22 mouse cellular contexts compared by ENCODE assay signal in genomic region chr10:77201919-77202318, GRCm38 (mm10). TPM values are rescaled to one million over a fixed set of nuclear protein-coding genes. Genes with fewer than 3 reads are reported as not detected.
DNase-seq lines count a peak whose midpoint lies in the region; ATAC-seq and TF ChIP-seq lines count a peak whose summit lies in the region.
"Had no signal": no experiment of that assay in that cellular context is flagged by ENCODE, and none has a peak within 500 bp of the region (broad histone marks: within the 10 kb centered on the region; RNA-seq: fewer than 3 reads in every experiment).

No protein-coding gene starts in this region.

- peak; percentile 20; the same call in 1 of the 2 replicates for TF ChIP-seq POLR2A in embryonic fibroblast, embryonic 13.5 days (IDR thresholded peaks at IDR 0.05; ENCODE audit: low read depth, low read length)

- intact Hi-C loops in gastrocnemius, postnatal 14 days (cut with DNase I; ENCODE audit: low total_unique reads), result no loop called here

- H3K9ac ChIP-seq in stomach, postnatal 0 days (ENCODE audit: low read length), result no peak overlapping the region
- H3K9ac ChIP-seq: hindbrain, embryonic 13.5 days; lung, embryonic 14.5 days; midbrain, embryonic 13.5 days had no signal

- no peak overlapping the region for H3K4me3 ChIP-seq in embryonic fibroblast, embryonic 13.5 days (ENCODE audit: insufficient read depth, low read length)
- H3K4me3 ChIP-seq in stomach, postnatal 0 days (ENCODE audit: low read depth, low read length), result no peak overlapping the region
- H3K4me3 ChIP-seq: erythroblast, embryonic 14.5 days; heart, embryonic 10.5 days; hindbrain, embryonic 13.5 days; midbrain, embryonic 13.5 days had no signal

- H3K9me3 ChIP-seq in stomach, postnatal 0 days (ENCODE audit: control insufficient read depth, low read length), result no peaks in the 10 kb centered on the region
- H3K9me3 ChIP-seq: heart, embryonic 10.5 days; hindbrain, embryonic 13.5 days; midbrain, embryonic 13.5 days had no signal

- WGBS in stomach, postnatal 0 days, result 45% methylated on average over 5 of the region's 5 CpGs

- no peak for TF ChIP-seq EP300 in stomach, postnatal 0 days (optimal IDR thresholded peaks at IDR 0.05)

- peak overlapping the region; percentile 88 for H3K27ac ChIP-seq in embryonic fibroblast, embryonic 13.5 days (ENCODE audit: insufficient read depth, low read length)
- H3K27ac ChIP-seq in stomach, postnatal 0 days (replicated peaks), result no peak overlapping the region
- H3K27ac ChIP-seq: heart, embryonic 10.5 days; hindbrain, embryonic 13.5 days; macrophage; midbrain, embryonic 13.5 days had no signal

- peak; percentile 12 for DNase-seq in retina, embryonic 14.5 days (ENCODE audit: low spot score)
- no peak for DNase-seq in retina, postnatal 1 day
- DNase-seq in ES-CJ7 (ENCODE audit: low read depth, low spot score), result peak; percentile 82
- DNase-seq in stomach, postnatal 0 days (ENCODE audit: low spot score), result no peak
- DNase-seq in gastrocnemius, postnatal 14 days, result no peak
- DNase-seq: cerebellum, postnatal 10 days; gastrocnemius, postnatal 25 days; heart, postnatal 14 days; kidney, adult 9 months; kidney, postnatal 36 days; layer of hippocampus, postnatal 36 days; liver; lung, embryonic 14.5 days had no signal

- no peak overlapping the region for H3K4me2 ChIP-seq in stomach, postnatal 0 days (replicated peaks; ENCODE audit: low read depth)
- H3K4me2 ChIP-seq: hindbrain, embryonic 13.5 days; lung, embryonic 14.5 days; midbrain, embryonic 13.5 days had no signal

- H3K36me3 ChIP-seq in stomach, postnatal 0 days (ENCODE audit: control insufficient read depth, insufficient read depth, low read length), result no peaks in the 10 kb centered on the region
- H3K36me3 ChIP-seq: heart, embryonic 10.5 days; hindbrain, embryonic 13.5 days; midbrain, embryonic 13.5 days had no signal

- peaks cover 5% of the 10 kb centered on the region for H3K4me1 ChIP-seq in embryonic fibroblast, embryonic 13.5 days (ENCODE audit: control insufficient read depth, insufficient read depth, low read length)
- H3K4me1 ChIP-seq in stomach, postnatal 0 days (replicated peaks; ENCODE audit: control insufficient read depth, insufficient read depth), result peaks cover 2% of the 10 kb centered on the region; the same call in 1 of the 2 replicates

- no peak for TF ChIP-seq CTCF in embryonic fibroblast, embryonic 13.5 days (IDR thresholded peaks at IDR 0.05; ENCODE audit: borderline replicate concordance, insufficient read depth, low read length)
- no peak for TF ChIP-seq CTCF in stomach, postnatal 0 days (IDR thresholded peaks at IDR 0.05; ENCODE audit: low read depth)

- peak; percentile 56; the same call in 1 of the 2 replicates for ATAC-seq in stomach, postnatal 0 days (ENCODE audit: low FRiP score, low TSS enrichment)
- ATAC-seq in megakaryocyte, adult 5-6 weeks (ENCODE audit: poor library complexity, severe bottlenecking), result no peak
- ATAC-seq: CD4-positive, CD25-positive, alpha-beta regulatory T cell, adult 4 months; midbrain, embryonic 13.5 days; Patski had no signal

- no peaks in the 10 kb centered on the region for H3K27me3 ChIP-seq in stomach, postnatal 0 days (ENCODE audit: control insufficient read depth, insufficient read depth, low read length)
- H3K27me3 ChIP-seq: hindbrain, embryonic 13.5 days; midbrain, embryonic 13.5 days; Patski had no signal

RNA-seq across cellular contexts. Expression of gene Col18a1, which starts 35.6 kb away (rescaled TPM):
- 85.0 and 92.0 TPM in 2 replicates for polyA plus RNA-seq in embryonic fibroblast, embryonic 13.5 days (2011; ENCODE audit: insufficient read length, low read depth, missing spikeins)
- 26.3 and 26.6 TPM in 2 replicates for polyA plus RNA-seq in stomach, postnatal 0 days (2015; fragmentation: Nextera tagmentation; extraction: Ambion mirVana)
- 10 to 100 TPM; 20.2 to 24.5 TPM for total RNA-seq in gastrocnemius, postnatal 14 days (2021)
- 0.09 TPM in 1 of 2 replicates, not detected in the other for total RNA-seq in megakaryocyte, adult 5-6 weeks (2015)
- not detected in 2 replicates for total RNA-seq in megakaryocyte, adult 5-6 weeks (2017)

RNA-seq across cellular contexts. Expression of gene Pofut2, which starts 57.1 kb away (rescaled TPM):
- 91.4 and 101 TPM in 2 replicates for polyA plus RNA-seq in embryonic fibroblast, embryonic 13.5 days (2011; ENCODE audit: insufficient read length, low read depth, missing spikeins)
- 50.7 and 54.0 TPM in 2 replicates for polyA plus RNA-seq in stomach, postnatal 0 days (2015; fragmentation: Nextera tagmentation; extraction: Ambion mirVana)
- total RNA-seq in gastrocnemius, postnatal 14 days (2021), result 10 to 100 TPM; 26.8 to 31.7 TPM
- total RNA-seq in megakaryocyte, adult 5-6 weeks (2015), result 16.2 and 17.2 TPM in 2 replicates
- 11.0 and 19.2 TPM in 2 replicates for total RNA-seq in megakaryocyte, adult 5-6 weeks (2017)

Comparison
In these comparisons a context has a peak if more than half of its experiments do, and no peak if none do; other contexts are left out.
1. DNase-seq: peak in retina, embryonic 14.5 days (single experiment) and ES-CJ7 (single experiment); none in retina, postnatal 1 day (single experiment), stomach, postnatal 0 days (single experiment) and gastrocnemius, postnatal 14 days (single experiment).
2. RNA of gene Col18a1, which starts 35.6 kb away (total RNA-seq): 20.2 to 24.5 TPM in gastrocnemius, postnatal 14 days; 0.09 TPM in megakaryocyte, adult 5-6 weeks; every median in the first group is over 10 times any median in the second.